Mouse (Mus musculus) gastrocnemius, postnatal 10 days (tissue): ENCODE measurements around the gene Plekhm2. TPM values are rescaled to one million over a fixed set of nuclear protein-coding genes. Genes with fewer than 3 reads are reported as not detected.
A peak's percentile ranks its signal among the peaks of the same experiment; 100 is the strongest.

Source experiments
- DNase-seq: peaks from one replicate; pipeline ENCODE4 v3.0.0; 2021; ENCODE audit warnings: mixed read lengths
- long read RNA-seq, 2 experiments: library from polyadenylated mRNA; stranded (forward); transcript quantifications; one replicate each; pipeline ENCODE4 v2.0.0; 2021
- total RNA-seq, 2 experiments: library from RNA; stranded (reverse); gene quantifications; 2 replicates each; pipeline ENCODE4 v1.2.3; 2021

Plekhm2 gene
- 10 to 100 TPM; 26.8 to 29.3 TPM for total RNA-seq
- long read RNA-seq, experiment 1, full-length matches to known transcripts = 20 of 38 reads
- long read RNA-seq, experiment 1, partial matches to known transcripts = 13 of 38 reads
- long read RNA-seq, experiment 1, other reads (novel, unspliced or antisense) = 5 of 38 reads
- long read RNA-seq, experiment 2, full-length matches to known transcripts = 17 of 30 reads
- long read RNA-seq, experiment 2, partial matches to known transcripts = 10 of 30 reads
- long read RNA-seq, experiment 2, other reads (novel, unspliced or antisense) = 3 of 30 reads

DNA sequence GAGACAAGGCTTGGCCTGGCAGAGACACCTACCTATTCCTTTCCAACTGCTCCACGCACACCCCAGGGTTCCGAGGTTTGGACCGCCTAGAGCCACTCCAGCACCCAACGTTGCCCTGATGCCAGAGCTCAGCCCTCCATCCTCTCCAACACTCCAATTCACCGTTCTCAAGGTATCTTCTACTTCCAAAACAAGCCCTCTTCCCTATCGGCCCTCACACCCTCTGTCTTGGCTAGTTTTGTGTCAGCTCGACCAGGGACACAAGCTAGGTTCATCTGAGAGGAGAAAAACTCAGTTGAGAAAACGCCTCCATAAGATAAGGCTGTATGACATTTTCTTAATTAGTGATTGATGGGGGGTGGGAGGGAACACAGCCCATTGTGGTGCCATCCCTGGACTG is at the start of gene Plekhm2:
Plekhm2 (minus strand) TSS at position 101 of the 400 bp plus-strand sequence.
- DNase-seq = no peak

- DNase-seq = no peak
Measured at GRCm38 (mm10) chr4:141713598-141714142, 49.0 kb upstream of the Plekhm2 start.

DNA sequence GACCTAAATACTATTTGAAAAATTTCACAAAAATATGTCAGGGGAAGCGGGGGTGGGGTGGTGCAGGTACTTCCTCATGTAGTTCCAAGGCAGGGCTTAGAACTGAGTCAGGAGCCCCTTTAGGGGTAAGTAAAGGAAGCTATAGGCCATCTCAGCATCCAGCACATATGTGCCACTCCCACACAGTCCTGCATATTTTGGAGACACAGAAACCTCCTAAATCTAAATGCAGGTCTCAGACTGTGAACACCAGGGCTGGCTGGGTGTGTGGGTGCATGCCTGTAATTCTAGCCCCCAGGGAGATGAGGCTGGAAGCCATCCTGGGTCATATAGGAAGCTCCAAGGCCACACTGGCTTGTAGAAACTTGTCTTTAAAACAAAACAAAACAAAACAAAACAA is 46.6 kb upstream of the Plekhm2 start:
- DNase-seq = no peak

DNA sequence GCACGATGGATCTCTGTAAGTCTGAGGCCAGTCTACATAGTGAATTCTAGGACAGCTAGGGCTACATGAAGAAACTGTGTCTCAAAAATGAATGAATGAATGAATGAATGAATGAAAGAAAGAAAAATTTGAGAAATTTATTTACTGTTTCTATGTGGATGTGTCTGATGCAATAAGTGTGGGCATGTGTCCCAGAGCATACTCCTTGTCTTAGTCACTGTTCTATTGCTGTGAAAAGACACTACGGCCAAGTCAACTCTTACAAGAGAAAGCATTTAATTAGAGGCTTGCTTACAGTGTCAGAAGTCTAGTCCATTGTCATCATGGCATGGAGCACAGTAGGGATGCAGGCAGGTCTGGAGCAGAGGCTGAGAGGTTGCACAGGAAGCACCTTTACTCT is 44.3 kb upstream of the Plekhm2 start:
- no peak for DNase-seq

DNA sequence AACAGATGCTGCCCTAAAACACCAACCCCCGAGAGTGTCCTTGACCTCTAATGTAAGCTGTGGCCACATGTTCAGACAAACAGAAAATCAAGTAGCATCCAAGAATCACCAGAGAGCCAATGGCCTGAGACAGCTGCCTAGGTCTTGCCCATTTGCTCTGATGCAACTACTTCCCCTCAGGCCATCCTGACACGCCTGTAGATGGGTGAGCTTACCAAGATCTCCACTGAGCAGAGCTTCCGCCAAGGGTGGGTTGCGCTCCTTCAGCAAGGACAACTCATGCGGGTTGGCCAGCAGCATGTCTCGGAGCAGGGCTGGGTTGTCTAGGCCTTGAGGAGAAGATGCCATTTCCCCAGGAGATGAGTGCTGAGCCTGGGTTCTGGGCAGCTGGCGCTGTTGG is 43.3 kb upstream of the Plekhm2 start:
- no peak for DNase-seq

DNA sequence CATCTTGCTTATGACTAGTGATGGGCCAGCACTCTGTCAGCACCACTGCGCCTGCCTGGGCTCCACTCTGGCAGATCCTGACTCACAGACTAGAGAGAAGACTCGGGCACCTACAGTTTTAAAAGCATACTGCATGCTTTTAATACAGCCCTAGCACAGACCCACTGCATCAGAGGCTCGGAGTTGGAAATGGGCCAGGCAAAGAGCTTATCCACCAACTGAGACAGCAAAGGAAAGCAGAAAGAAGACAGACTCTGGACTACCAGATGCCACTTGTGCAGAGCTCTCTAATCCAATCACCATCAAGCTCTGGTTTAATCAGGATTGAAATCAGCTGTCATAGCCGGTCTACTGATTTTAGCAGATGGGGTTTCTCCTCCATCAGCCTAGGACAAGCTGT is 40.6 kb upstream of the Plekhm2 start:
- DNase-seq = peak; percentile 13

- DNase-seq = no peak
Measured at GRCm38 (mm10) chr4:141704625-141705024, 39.9 kb upstream of the Plekhm2 start.

GRCm38 (mm10) chr4:141694719-141695118 is 30.0 kb upstream of the Plekhm2 start:
- no peak for DNase-seq

DNA sequence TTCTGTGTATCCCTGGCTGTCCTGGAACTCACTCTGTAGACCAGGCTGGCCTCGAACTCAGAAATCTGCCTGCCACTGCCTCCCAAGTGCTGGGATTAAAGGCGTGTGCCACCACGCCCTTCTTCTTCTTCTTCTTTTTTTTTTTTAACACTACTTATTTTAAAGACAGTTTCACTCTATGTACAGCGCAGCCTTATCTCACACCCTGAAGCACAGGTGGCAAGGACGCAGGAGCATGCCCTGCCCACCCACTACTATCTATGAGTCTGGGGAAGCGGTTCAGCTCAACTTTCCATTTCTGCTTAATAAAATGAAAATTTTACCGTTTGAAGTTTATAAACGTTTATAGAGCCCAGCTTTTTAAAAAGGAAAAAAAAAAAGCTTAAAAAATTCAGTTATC is 23.8 kb upstream of the Plekhm2 start:
- no peak for DNase-seq

- no peak for DNase-seq
Measured at GRCm38 (mm10) chr4:141686525-141686924, 21.8 kb upstream of the Plekhm2 start.

- no peak for DNase-seq
Measured at GRCm38 (mm10) chr4:141686093-141686492, 21.4 kb upstream of the Plekhm2 start.

GRCm38 (mm10) chr4:141685499-141685898 is 20.8 kb upstream of the Plekhm2 start, which contains the start of gene Rsc1a1:
Gene Rsc1a1, minus strand, starts transcription at chr4:141685599.
- DNase-seq = no peak

DNA sequence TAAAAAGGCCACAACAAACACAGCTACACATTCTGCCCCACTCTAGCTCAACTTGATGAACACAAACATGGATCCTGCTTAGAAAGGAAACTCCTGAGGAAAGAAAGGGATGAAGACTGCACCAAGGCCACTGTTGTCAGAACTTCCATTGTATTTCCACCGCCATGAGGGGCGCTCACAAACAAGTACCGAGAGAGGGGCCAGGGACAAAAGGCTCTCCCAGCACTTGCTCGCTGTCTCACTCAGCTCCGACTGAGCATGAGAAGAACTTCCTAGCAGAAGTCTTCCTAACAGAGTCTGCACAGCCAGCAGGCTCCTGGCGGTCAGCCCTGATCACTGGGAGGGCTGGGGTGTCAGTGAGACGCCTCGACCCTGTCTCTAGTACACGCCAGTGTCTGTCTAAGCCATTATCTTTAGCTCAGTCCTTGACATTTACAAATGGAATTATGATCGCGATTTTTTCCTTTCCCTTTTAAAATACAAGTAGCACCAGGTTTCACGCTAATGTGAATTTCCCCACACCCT is 18.1 kb upstream of the Plekhm2 start:
- peak; percentile 25 for DNase-seq

- no peak for DNase-seq
Measured at GRCm38 (mm10) chr4:141681767-141682166, 17.1 kb upstream of the Plekhm2 start.

GRCm38 (mm10) chr4:141680892-141681291 is 16.2 kb upstream of the Plekhm2 start:
- no peak for DNase-seq

DNA sequence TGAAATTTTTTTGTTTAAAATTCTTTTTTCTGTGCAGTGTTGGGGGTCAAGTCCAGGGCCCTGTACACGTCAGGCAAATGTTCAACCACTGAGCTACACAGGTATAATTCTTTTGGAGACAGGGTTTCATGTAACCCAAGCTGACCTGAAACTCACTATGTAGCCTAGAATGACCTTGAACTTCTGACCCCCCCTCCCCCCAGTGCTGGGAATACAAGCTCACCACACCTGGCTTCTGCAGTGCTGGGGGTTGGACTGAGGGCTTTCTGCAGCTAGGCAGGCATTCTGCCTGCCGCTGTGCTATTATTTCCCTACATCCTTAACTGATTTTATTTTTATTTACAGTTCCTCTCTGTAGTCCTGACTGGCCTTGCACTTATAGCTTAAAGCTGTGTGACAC is 14.3 kb upstream of the Plekhm2 start:
- no peak for DNase-seq

DNA sequence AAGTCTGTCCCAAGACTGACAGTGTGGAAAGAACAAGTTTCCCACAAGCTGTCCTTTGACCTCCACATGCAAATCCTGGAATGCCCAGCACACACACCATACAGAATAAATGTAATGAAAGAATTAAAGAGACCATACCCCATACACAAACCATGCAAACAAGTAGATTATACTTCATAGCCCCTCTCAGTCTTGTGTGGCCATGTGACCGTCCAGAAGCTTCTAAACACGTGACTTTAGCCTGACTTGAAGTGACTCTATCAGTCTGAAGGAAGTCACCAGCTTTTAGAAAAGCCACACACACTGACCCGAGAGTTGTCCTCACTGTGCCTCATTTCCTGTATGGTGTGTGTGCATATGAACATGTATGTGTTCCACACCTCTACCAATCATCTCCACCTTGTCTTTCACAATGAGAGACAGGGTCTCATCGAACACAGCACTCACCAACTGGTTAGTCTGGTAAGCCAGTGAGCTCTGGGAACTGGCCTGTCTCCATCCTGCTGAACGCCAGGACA is 11.8 kb upstream of the Plekhm2 start:
- DNase-seq = no peak

GRCm38 (mm10) chr4:141672325-141672724 is 7.6 kb upstream of the Plekhm2 start:
- DNase-seq = no peak

- no peak for DNase-seq
Measured at GRCm38 (mm10) chr4:141671389-141671788, 6.7 kb upstream of the Plekhm2 start.

GRCm38 (mm10) chr4:141669898-141670712 is 5.4 kb upstream of the Plekhm2 start:
- DNase-seq = no peak

- DNase-seq = peak; percentile 81
Measured at GRCm38 (mm10) chr4:141664011-141664745, 521 bp downstream of the Plekhm2 start.
